Mouse (Mus musculus) stomach, embryonic 16.5 days (tissue): ENCODE measurements around the gene Aqp7. TPM values are rescaled to one million over a fixed set of nuclear protein-coding genes. Genes with fewer than 3 reads are reported as not detected.

Experiments
- ATAC-seq: fragments of 200-750 bp; cut with Nextera tagmentation; 2 replicates; pipeline ENCODE4 v1.8.0; 2017; ENCODE audit warnings: moderate number of reproducible peaks, moderate TSS enrichment; ENCODE audit not compliant: insufficient read depth, low FRiP score
- H3K27ac ChIP-seq: fragments of 300-500 bp; sonication (generic); 2 replicates; pipeline ENCODE4 v1.5.1; 2014; ENCODE audit warnings: low read length
- H3K27me3 ChIP-seq: fragments of 300-500 bp; sonication (generic); 2 replicates; pipeline ENCODE4 v1.6.1; 2014; ENCODE audit warnings: low read length, control low read depth, mixed read lengths; ENCODE audit not compliant: control insufficient read depth, insufficient read depth
- H3K36me3 ChIP-seq: fragments of 300-500 bp; sonication (generic); 2 replicates; pipeline ENCODE4 v1.6.1; 2014; ENCODE audit warnings: low read length; ENCODE audit not compliant: control insufficient read depth, insufficient read depth
- H3K4me1 ChIP-seq: fragments of 300-500 bp; sonication (generic); 2 replicates; pipeline ENCODE4 v1.6.1; 2014; ENCODE audit warnings: low read length, control low read depth, mixed read lengths; ENCODE audit not compliant: control insufficient read depth, insufficient read depth
- H3K4me2 ChIP-seq: fragments of 300-500 bp; sonication (generic); 2 replicates; pipeline ENCODE4 v1.6.1; 2014; ENCODE audit warnings: low read depth, low read length, mixed read lengths
- H3K4me3 ChIP-seq: fragments of 300-500 bp; sonication (generic); replicated peaks from 2 replicates; pipeline ENCODE4 v1.5.1; 2014; ENCODE audit warnings: mild to moderate bottlenecking, low read length
- H3K9ac ChIP-seq: fragments of 300-500 bp; sonication (generic); 2 replicates; pipeline ENCODE4 v1.6.1; 2014; ENCODE audit warnings: low read length
- H3K9me3 ChIP-seq: fragments of 300-500 bp; sonication (generic); replicated peaks from 2 replicates; pipeline ENCODE4 v1.6.1; 2016; ENCODE audit warnings: low read length, control low read depth; ENCODE audit not compliant: control insufficient read depth
- WGBS: fragments of 180-500 bp; shearing (Covaris S2); extraction: QIAGEN DNeasy Blood & Tissue Kit; methylation state at CpG from one replicate; pipeline ENCODE4 v1.1.7; 2014; 5-methylcytosine and 5-hydroxymethylcytosine counted together
- polyA plus RNA-seq: library from polyadenylated mRNA; unstranded; fragments of >200 nt; fragmentation: Nextera tagmentation; extraction: Ambion mirVana; gene quantifications from 2 replicates; pipeline ENCODE4 v1.2.1, GENCODE M21; 2015

Gene Aqp7
- polyA plus RNA-seq, 1 experiment from 2014 or later: 0.40 TPM

GRCm38 (mm10) chr4:41051781-41052180 is 3.8 kb upstream of the Aqp7 start:
- Histone ChIP-seq H3K27ac (no peak overlapping the region), H3K4me2 (no peak overlapping the region), H3K4me1 (peaks cover 11% of the 10 kb centered on the region; the same call in 1 of the 2 replicates), H3K27me3 (no peaks in the 10 kb centered on the region), H3K9ac (no peak overlapping the region), H3K9me3 (no peaks in the 10 kb centered on the region), H3K36me3 (no peaks in the 10 kb centered on the region), H3K4me3 (no peak overlapping the region)
- ATAC-seq: no peak
- WGBS: 74% methylated on average over 7 of the region's 7 CpGs

GRCm38 (mm10) chr4:41050726-41051675 is 3.1 kb upstream of the Aqp7 start:
- Histone ChIP-seq H3K27me3 (no peaks in the 10 kb centered on the region), H3K36me3 (no peaks in the 10 kb centered on the region), H3K4me3 (no peak overlapping the region; the same call in 1 of the 2 replicates), H3K27ac (no peak overlapping the region), H3K4me1 (peaks cover 11% of the 10 kb centered on the region; the same call in 1 of the 2 replicates), H3K9me3 (no peaks in the 10 kb centered on the region), H3K4me2 (peak overlapping the region; percentile 47), H3K9ac (peak overlapping the region; percentile 48; the same call in 1 of the 2 replicates)
- 30% methylated on average over 16 of the region's 16 CpGs for WGBS
- ATAC-seq: peak; percentile 77

GRCm38 (mm10) chr4:41048926-41049325 is 987 bp upstream of the Aqp7 start:
- Histone ChIP-seq H3K9me3 (no peaks in the 10 kb centered on the region), H3K9ac (no peak overlapping the region), H3K4me3 (no peak overlapping the region), H3K27me3 (no peaks in the 10 kb centered on the region), H3K27ac (no peak overlapping the region), H3K4me1 (peaks cover 4% of the 10 kb centered on the region; the same call in 1 of the 2 replicates), H3K4me2 (no peak overlapping the region), H3K36me3 (no peaks in the 10 kb centered on the region)
- WGBS: 66% methylated on average over 2 of the region's 2 CpGs
- no peak for ATAC-seq

GRCm38 (mm10) chr4:41046254-41046795 is 1.6 kb downstream of the Aqp7 start:
- no peaks in the 10 kb centered on the region for H3K9me3 ChIP-seq
- no peak overlapping the region for H3K4me2 ChIP-seq
- H3K27ac ChIP-seq: no peak overlapping the region
- H3K27me3 ChIP-seq: no peaks in the 10 kb centered on the region
- ATAC-seq: no peak
- 77% methylated on average over 13 of the region's 13 CpGs for WGBS
- no peak overlapping the region for H3K9ac ChIP-seq
- peaks cover 4% of the 10 kb centered on the region; the same call in 1 of the 2 replicates for H3K4me1 ChIP-seq
- H3K36me3 ChIP-seq: no peaks in the 10 kb centered on the region
- no peak overlapping the region for H3K4me3 ChIP-seq

- Histone ChIP-seq H3K9me3 (no peaks in the 10 kb centered on the region), H3K36me3 (no peaks in the 10 kb centered on the region), H3K27me3 (no peaks in the 10 kb centered on the region), H3K4me3 (no peak overlapping the region), H3K27ac (no peak overlapping the region), H3K9ac (no peak overlapping the region), H3K4me2 (no peak overlapping the region), H3K4me1 (no peaks in the 10 kb centered on the region; the same call in 1 of the 2 replicates)
- ATAC-seq: no peak
- WGBS: 55% methylated on average over 3 of the region's 3 CpGs
Observed at GRCm38 (mm10) chr4:41045288-41045687, 2.7 kb downstream of the Aqp7 start.

- Histone ChIP-seq H3K9ac (no peak overlapping the region), H3K4me2 (no peak overlapping the region), H3K27me3 (no peaks in the 10 kb centered on the region), H3K4me3 (no peak overlapping the region), H3K36me3 (no peaks in the 10 kb centered on the region), H3K9me3 (no peaks in the 10 kb centered on the region), H3K4me1 (no peaks in the 10 kb centered on the region; the same call in 1 of the 2 replicates), H3K27ac (no peak overlapping the region)
- WGBS: 81% methylated on average over 5 of the region's 5 CpGs
- ATAC-seq: no peak
Observed at GRCm38 (mm10) chr4:41043961-41044360, 4.0 kb downstream of the Aqp7 start.

- no peak for ATAC-seq
- H3K4me1 ChIP-seq: no peaks in the 10 kb centered on the region; the same call in 1 of the 2 replicates
- H3K27ac ChIP-seq: no peak overlapping the region
- no peak overlapping the region for H3K4me2 ChIP-seq
- no peaks in the 10 kb centered on the region for H3K27me3 ChIP-seq
- WGBS: 76% methylated on average over 12 of the region's 12 CpGs
- H3K4me3 ChIP-seq: no peak overlapping the region
- no peaks in the 10 kb centered on the region for H3K36me3 ChIP-seq
- no peak overlapping the region for H3K9ac ChIP-seq
- no peaks in the 10 kb centered on the region for H3K9me3 ChIP-seq
Observed at GRCm38 (mm10) chr4:41042880-41043279, 5.1 kb downstream of the Aqp7 start.

- H3K9ac ChIP-seq: no peak overlapping the region
- peak; percentile 54; the same call in 1 of the 2 replicates for ATAC-seq
- H3K9me3 ChIP-seq: no peaks in the 10 kb centered on the region
- H3K4me3 ChIP-seq: no peak overlapping the region
- 49% methylated on average over 7 of the region's 7 CpGs for WGBS
- H3K27me3 ChIP-seq: no peaks in the 10 kb centered on the region
- no peaks in the 10 kb centered on the region for H3K4me1 ChIP-seq
- no peaks in the 10 kb centered on the region for H3K36me3 ChIP-seq
- no peak overlapping the region for H3K4me2 ChIP-seq
- H3K27ac ChIP-seq: no peak overlapping the region; the same call in 1 of the 2 replicates
Observed at GRCm38 (mm10) chr4:41040983-41041382, 7.0 kb downstream of the Aqp7 start.

GRCm38 (mm10) chr4:41037942-41038341 is 10.0 kb downstream of the Aqp7 start:
- no peak overlapping the region for H3K27ac ChIP-seq
- no peaks in the 10 kb centered on the region for H3K36me3 ChIP-seq
- H3K27me3 ChIP-seq: no peaks in the 10 kb centered on the region
- no peaks in the 10 kb centered on the region for H3K4me1 ChIP-seq
- no peaks in the 10 kb centered on the region for H3K9me3 ChIP-seq
- H3K9ac ChIP-seq: no peak overlapping the region
- H3K4me3 ChIP-seq: no peak overlapping the region
- no peak overlapping the region for H3K4me2 ChIP-seq
- WGBS: 61% methylated on average over 3 of the region's 3 CpGs
- ATAC-seq: no peak
